Mouse (Mus musculus) heart, postnatal 0 days (tissue): ENCODE measurements around the gene Wbp1l.

Experiments
- CTCF ChIP-seq: IDR thresholded peaks from 2 replicates; pipeline ENCODE4 v1.5.1; 2016; ENCODE audit warnings: antibody characterized with exemption, control low read depth, low read depth
- EP300 ChIP-seq: IDR thresholded peaks from 2 replicates; pipeline ENCODE4 v1.6.1; 2016; ENCODE audit warnings: antibody characterized with exemption, low read depth

GRCm38 (mm10) chr19:46571878-46572244 is 27.0 kb upstream of the Wbp1l start:
- TF ChIP-seq CTCF (no peak), EP300 (no peak)
